ENCODE assay signal across 22 mouse cellular contexts in the genomic region with DNA sequence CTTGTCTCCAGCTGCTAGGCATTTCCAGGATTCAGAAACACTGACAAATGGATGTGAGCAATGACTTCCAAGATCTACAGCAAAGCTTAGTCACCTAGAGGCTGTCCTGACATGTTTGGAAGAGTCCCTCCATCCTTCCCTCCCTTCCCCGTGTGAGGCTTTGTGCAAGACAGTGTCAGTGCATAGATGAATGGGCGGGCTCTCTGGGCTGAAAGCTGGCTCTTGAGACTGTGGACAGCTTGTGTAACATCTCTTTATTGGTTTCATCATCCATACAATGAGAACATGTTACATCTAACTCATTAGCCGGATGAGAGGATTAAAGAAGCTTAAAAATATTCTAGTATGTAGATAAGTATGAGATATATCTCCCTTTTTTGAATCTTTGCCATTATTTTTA. TPM values are rescaled to one million over a fixed set of nuclear protein-coding genes. Genes with fewer than 3 reads are reported as not detected.
DNase-seq lines count a peak whose midpoint lies in the region; ATAC-seq and TF ChIP-seq lines count a peak whose summit lies in the region.
"Had no signal": no experiment of that assay in that cellular context is flagged by ENCODE, and none has a peak within 500 bp of the region (broad histone marks: within the 10 kb centered on the region; RNA-seq: fewer than 3 reads in every experiment).

No protein-coding gene starts in this region.

- 0 out of 2 replicates have a peak, but pooled peaks have one; percentile 36 for ATAC-seq in frontal cortex, adult (ENCODE audit: low TSS enrichment)
- ATAC-seq in common myeloid progenitor, adult 5-6 weeks (replicated peaks; ENCODE audit: low read depth, poor library complexity, severe bottlenecking), result peak; percentile 46
- no peak for ATAC-seq in heart, embryonic 11.5 days (replicated peaks; ENCODE audit: insufficient number of reproducible peaks, low FRiP score, low TSS enrichment)
- ATAC-seq: forebrain, embryonic 13.5 days; Patski had no signal

- H3K4me1 ChIP-seq in lung, adult 2 months (ENCODE audit: control insufficient read depth, insufficient read depth, low read length), result peaks cover 7% of the 10 kb centered on the region
- H3K4me1 ChIP-seq in megakaryocyte, embryonic 14.5 days, result peaks cover 98% of the 10 kb centered on the region
- no peaks in the 10 kb centered on the region for H3K4me1 ChIP-seq in heart, embryonic 11.5 days (ENCODE audit: control insufficient read depth, insufficient read depth, low read length)
- H3K4me1 ChIP-seq: forebrain, embryonic 13.5 days; heart, embryonic 15.5 days; hindbrain, embryonic 13.5 days; limb, embryonic 13.5 days; midbrain, embryonic 10.5 days; neural tube, embryonic 12.5 days had no signal

- no peak overlapping the region for H3K4me3 ChIP-seq in lung, adult 2 months (replicated peaks; ENCODE audit: extremely low read depth, low read depth, low read length)
- peak overlapping the region; percentile 72 for H3K4me3 ChIP-seq in megakaryocyte, embryonic 14.5 days (replicated peaks)
- H3K4me3 ChIP-seq in heart, embryonic 11.5 days (ENCODE audit: low read depth, low read length), result no peak overlapping the region
- H3K4me3 ChIP-seq: forebrain, embryonic 13.5 days; heart, embryonic 15.5 days; hindbrain, embryonic 13.5 days; limb, embryonic 13.5 days; midbrain, embryonic 10.5 days; neural tube, embryonic 12.5 days had no signal

- H3K36me3 ChIP-seq in megakaryocyte, embryonic 14.5 days (replicated peaks; ENCODE audit: low read length), result no peaks in the 10 kb centered on the region
- no peaks in the 10 kb centered on the region for H3K36me3 ChIP-seq in heart, embryonic 11.5 days (ENCODE audit: control insufficient read depth, insufficient read depth, low read length)
- H3K36me3 ChIP-seq: heart, embryonic 15.5 days; hindbrain, embryonic 13.5 days; limb, embryonic 13.5 days; midbrain, embryonic 10.5 days; neural tube, embryonic 12.5 days had no signal

- WGBS in lung, adult 2 months, result 59% methylated on average over 3 of the region's 3 CpGs
- whole genome bisulfite sequencing in heart, embryonic 11.5 days (ENCODE audit: insufficient replicate concordance), result 69% methylated on average over 3 of the region's 3 CpGs

- no peak for TF ChIP-seq POLR2A in lung, adult 2 months (IDR thresholded peaks at IDR 0.05; ENCODE audit: borderline replicate concordance, extremely low read depth, low read depth, low read length)

- no peak for TF ChIP-seq CTCF in lung, adult 2 months (IDR thresholded peaks at IDR 0.05; ENCODE audit: insufficient read depth, low read length)

- DNase-seq in frontal cortex, postnatal 14 days (ENCODE audit: low spot score in 2 of 2), result no peak
- DNase-seq in lung, postnatal 36 days, result peak; percentile 56
- no peak for DNase-seq in lung, adult 2 months
- no peak for DNase-seq in urinary bladder, adult 18-20 months (ENCODE audit: low spot score in 2 of 2)

- H3K9ac ChIP-seq in heart, embryonic 11.5 days (ENCODE audit: low read depth, low read length), result no peak overlapping the region
- H3K9ac ChIP-seq: forebrain, embryonic 13.5 days; heart, embryonic 15.5 days; hindbrain, embryonic 13.5 days; limb, embryonic 13.5 days; neural tube, embryonic 12.5 days had no signal

- no peak overlapping the region for H3K27ac ChIP-seq in heart, embryonic 11.5 days (ENCODE audit: low read depth, low read length)
- H3K27ac ChIP-seq: forebrain, embryonic 13.5 days; heart, embryonic 15.5 days; hindbrain, embryonic 13.5 days; kidney, postnatal 0 days; limb, embryonic 13.5 days; midbrain, embryonic 10.5 days; neural tube, embryonic 12.5 days had no signal

- no peaks in the 10 kb centered on the region for H3K27me3 ChIP-seq in megakaryocyte, embryonic 14.5 days (replicated peaks)
- H3K27me3 ChIP-seq in heart, embryonic 11.5 days (ENCODE audit: control insufficient read depth, insufficient read depth, low read length), result no peaks in the 10 kb centered on the region
- H3K27me3 ChIP-seq: forebrain, embryonic 13.5 days; heart, embryonic 15.5 days; hindbrain, embryonic 13.5 days; limb, embryonic 13.5 days; neural tube, embryonic 12.5 days; Patski had no signal

- H3K4me2 ChIP-seq in heart, embryonic 11.5 days, result no peak overlapping the region
- H3K4me2 ChIP-seq: forebrain, embryonic 13.5 days; heart, embryonic 15.5 days; hindbrain, embryonic 13.5 days; limb, embryonic 13.5 days; neural tube, embryonic 12.5 days had no signal

- no peaks in the 10 kb centered on the region for H3K9me3 ChIP-seq in megakaryocyte, embryonic 14.5 days
- H3K9me3 ChIP-seq in heart, embryonic 11.5 days (replicated peaks; ENCODE audit: control insufficient read depth, low read length), result no peaks in the 10 kb centered on the region
- H3K9me3 ChIP-seq: forebrain, embryonic 13.5 days; heart, embryonic 15.5 days; hindbrain, embryonic 13.5 days; limb, embryonic 13.5 days; midbrain, embryonic 10.5 days; neural tube, embryonic 12.5 days had no signal

RNA-seq across cellular contexts. Expression of gene Serpinb1a, which starts 18.2 kb away (rescaled TPM):
- polyA plus RNA-seq in lung, adult 2 months (2012; rRNA removed), result 5.6 and 14.9 TPM in 2 replicates
- total RNA-seq in common myeloid progenitor, adult 5-6 weeks (2017), result 219 and 222 TPM in 2 replicates
- 1.4 TPM in 1 of 2 replicates, not detected in the other for polyA plus RNA-seq in megakaryocyte, embryonic 14.5 days (2012; ENCODE audit: insufficient read depth, low replicate concordance)
- polyA plus RNA-seq in heart, embryonic 11.5 days (2014; fragmentation: Nextera tagmentation; extraction: Ambion mirVana), result 3.5 and 5.8 TPM in 2 replicates

RNA-seq across cellular contexts. Expression of gene D930007J09Rik, which starts 30.1 kb away (rescaled TPM):
- polyA plus RNA-seq in lung, adult 2 months (2012; rRNA removed), result not detected in 2 replicates
- total RNA-seq in common myeloid progenitor, adult 5-6 weeks (2017), result not detected in 2 replicates
- polyA plus RNA-seq in megakaryocyte, embryonic 14.5 days (2012; ENCODE audit: insufficient read depth, low replicate concordance), result not detected in 2 replicates
- not detected in 2 replicates for polyA plus RNA-seq in heart, embryonic 11.5 days (2014; fragmentation: Nextera tagmentation; extraction: Ambion mirVana)
- total RNA-seq: adrenal gland, postnatal 4 days; monocyte, adult 5-6 weeks had no signal
- polyA plus RNA-seq: activated CD4-positive, CD25-positive, alpha-beta regulatory T cell, adult 4 months; forebrain, embryonic 13.5 days; heart, embryonic 15.5 days; hindbrain, embryonic 13.5 days; intestine, embryonic 14.5 days; kidney, postnatal 0 days; limb, embryonic 13.5 days; midbrain, embryonic 10.5 days; neural tube, embryonic 12.5 days; Patski; stomach, embryonic 14.5 days; thymus, postnatal 0 days had no signal

RNA-seq across cellular contexts. Expression of gene Wrnip1, which starts 30.9 kb away (rescaled TPM):
- 29.0 and 36.0 TPM in 2 replicates for polyA plus RNA-seq in lung, adult 2 months (2012; rRNA removed)
- total RNA-seq in common myeloid progenitor, adult 5-6 weeks (2017), result 33.5 and 34.9 TPM in 2 replicates
- polyA plus RNA-seq in megakaryocyte, embryonic 14.5 days (2012; ENCODE audit: insufficient read depth, low replicate concordance), result 6.9 and 19.4 TPM in 2 replicates
- 14.2 and 14.6 TPM in 2 replicates for polyA plus RNA-seq in heart, embryonic 11.5 days (2014; fragmentation: Nextera tagmentation; extraction: Ambion mirVana)

RNA-seq across cellular contexts. Expression of gene Mylk4, which starts 49.0 kb away (rescaled TPM):
- 0.77 and 4.1 TPM in 2 replicates for polyA plus RNA-seq in lung, adult 2 months (2012; rRNA removed)
- total RNA-seq in common myeloid progenitor, adult 5-6 weeks (2017), result not detected in 2 replicates
- not detected in 2 replicates for polyA plus RNA-seq in megakaryocyte, embryonic 14.5 days (2012; ENCODE audit: insufficient read depth, low replicate concordance)
- 0.16 TPM in 1 of 2 replicates, not detected in the other for polyA plus RNA-seq in heart, embryonic 11.5 days (2014; fragmentation: Nextera tagmentation; extraction: Ambion mirVana)
- total RNA-seq: monocyte, adult 5-6 weeks had no signal
- polyA plus RNA-seq: activated CD4-positive, CD25-positive, alpha-beta regulatory T cell, adult 4 months; forebrain, embryonic 13.5 days; intestine, embryonic 14.5 days; midbrain, embryonic 10.5 days had no signal
